In genomic region chr15:80850004-80850403, GRCm38 (mm10) we compare ENCODE assay signal across 8 mouse cellular contexts.
A peak's percentile ranks its signal among the peaks of the same experiment; 100 is the strongest.
DNase-seq lines count a peak whose midpoint lies in the region; ATAC-seq lines count a peak whose summit lies in the region.

No protein-coding gene starts in this region.

- ATAC-seq in forebrain, embryonic 15.5 days (replicated peaks), result no peak
- ATAC-seq in forebrain, embryonic 16.5 days, result no peak
- peak; percentile 34; the same call in 1 of the 2 replicates for ATAC-seq in midbrain, embryonic 12.5 days (ENCODE audit: low FRiP score, low read depth)
- ATAC-seq in midbrain, embryonic 11.5 days (ENCODE audit: low FRiP score), result no peak
- no peak for ATAC-seq in heart, embryonic 16.5 days (replicated peaks; ENCODE audit: extremely low read depth, insufficient read depth, low FRiP score)
- no peak for ATAC-seq in stomach, embryonic 15.5 days (ENCODE audit: insufficient read depth, low FRiP score, low read depth)
- no peak for ATAC-seq in intestine, embryonic 15.5 days

- DNase-seq in midbrain, embryonic 11.5 days (ENCODE audit: low spot score, missing footprints), result no peak
- no peak for DNase-seq in frontal cortex, adult 2 months (ENCODE audit: extremely low spot score in 1 of 2, low spot score in 1 of 2)

- no peaks in the 10 kb centered on the region for H3K36me3 ChIP-seq in forebrain, embryonic 15.5 days
- no peaks in the 10 kb centered on the region for H3K36me3 ChIP-seq in forebrain, embryonic 16.5 days (ENCODE audit: control insufficient read depth, insufficient read depth)
- 0 out of 2 replicates have a peak, but pooled peaks cover 4% of the 10 kb centered on the region for H3K36me3 ChIP-seq in midbrain, embryonic 12.5 days
- H3K36me3 ChIP-seq in midbrain, embryonic 11.5 days (ENCODE audit: control insufficient read depth, insufficient read depth, low read length), result no peaks in the 10 kb centered on the region
- H3K36me3 ChIP-seq in heart, embryonic 16.5 days (ENCODE audit: control insufficient read depth, insufficient read depth), result no peaks in the 10 kb centered on the region
- peaks cover 3% of the 10 kb centered on the region; the same call in 1 of the 2 replicates for H3K36me3 ChIP-seq in stomach, embryonic 15.5 days
- no peaks in the 10 kb centered on the region for H3K36me3 ChIP-seq in intestine, embryonic 15.5 days

- no peak overlapping the region for H3K4me3 ChIP-seq in forebrain, embryonic 15.5 days
- no peak overlapping the region for H3K4me3 ChIP-seq in forebrain, embryonic 16.5 days (replicated peaks; ENCODE audit: low read length)
- H3K4me3 ChIP-seq in midbrain, embryonic 12.5 days, result no peak overlapping the region
- no peak overlapping the region for H3K4me3 ChIP-seq in midbrain, embryonic 11.5 days (ENCODE audit: low read depth, low read length)
- H3K4me3 ChIP-seq in heart, embryonic 16.5 days (ENCODE audit: low read length), result no peak overlapping the region
- no peak overlapping the region for H3K4me3 ChIP-seq in stomach, embryonic 15.5 days (replicated peaks)
- H3K4me3 ChIP-seq in intestine, embryonic 15.5 days (replicated peaks), result no peak overlapping the region

- peak overlapping the region; percentile 39; the same call in 1 of the 2 replicates for H3K27ac ChIP-seq in forebrain, embryonic 15.5 days (replicated peaks)
- H3K27ac ChIP-seq in forebrain, embryonic 16.5 days (ENCODE audit: low read length), result no peak overlapping the region
- H3K27ac ChIP-seq in midbrain, embryonic 12.5 days (replicated peaks), result no peak overlapping the region; the same call in 1 of the 2 replicates
- H3K27ac ChIP-seq in midbrain, embryonic 11.5 days (ENCODE audit: low read depth, low read length), result no peak overlapping the region; the same call in 1 of the 2 replicates
- H3K27ac ChIP-seq in heart, embryonic 16.5 days (ENCODE audit: low read length), result peak overlapping the region; percentile 24
- peak overlapping the region; percentile 57 for H3K27ac ChIP-seq in stomach, embryonic 15.5 days
- no peak overlapping the region for H3K27ac ChIP-seq in intestine, embryonic 15.5 days

- peaks cover 33% of the 10 kb centered on the region for H3K4me1 ChIP-seq in forebrain, embryonic 15.5 days
- H3K4me1 ChIP-seq in forebrain, embryonic 16.5 days (replicated peaks; ENCODE audit: control insufficient read depth, insufficient read depth, low read length), result peaks cover 17% of the 10 kb centered on the region
- H3K4me1 ChIP-seq in midbrain, embryonic 12.5 days, result peaks cover 14% of the 10 kb centered on the region; the same call in 1 of the 2 replicates
- H3K4me1 ChIP-seq in midbrain, embryonic 11.5 days (ENCODE audit: control insufficient read depth, insufficient read depth, low read length), result peaks cover 9% of the 10 kb centered on the region; the same call in 1 of the 2 replicates
- H3K4me1 ChIP-seq in heart, embryonic 16.5 days (ENCODE audit: control insufficient read depth, insufficient read depth, low read length), result peaks cover 32% of the 10 kb centered on the region
- H3K4me1 ChIP-seq in stomach, embryonic 15.5 days, result 0 out of 2 replicates have a peak, but pooled peaks cover 8% of the 10 kb centered on the region
- H3K4me1 ChIP-seq in intestine, embryonic 15.5 days (replicated peaks), result no peaks in the 10 kb centered on the region; the same call in 1 of the 2 replicates

- 39% methylated on average over 8 of the region's 8 CpGs for WGBS in forebrain, embryonic 15.5 days
- 39% methylated on average over 8 of the region's 8 CpGs for WGBS in forebrain, embryonic 16.5 days
- WGBS in midbrain, embryonic 12.5 days, result 30% methylated on average over 8 of the region's 8 CpGs
- WGBS in midbrain, embryonic 11.5 days, result 28% methylated on average over 8 of the region's 8 CpGs
- 39% methylated on average over 8 of the region's 8 CpGs for WGBS in heart, embryonic 16.5 days
- WGBS in stomach, embryonic 15.5 days, result 71% methylated on average over 8 of the region's 8 CpGs
- 69% methylated on average over 8 of the region's 8 CpGs for WGBS in intestine, embryonic 15.5 days

- H3K9me3 ChIP-seq in forebrain, embryonic 15.5 days, result no peaks in the 10 kb centered on the region
- H3K9me3 ChIP-seq in forebrain, embryonic 16.5 days (ENCODE audit: control insufficient read depth, low read length), result no peaks in the 10 kb centered on the region
- H3K9me3 ChIP-seq in midbrain, embryonic 12.5 days, result no peaks in the 10 kb centered on the region
- H3K9me3 ChIP-seq in midbrain, embryonic 11.5 days (ENCODE audit: control insufficient read depth, low read length), result no peaks in the 10 kb centered on the region
- no peaks in the 10 kb centered on the region for H3K9me3 ChIP-seq in heart, embryonic 16.5 days (replicated peaks; ENCODE audit: control insufficient read depth, low read length)
- no peaks in the 10 kb centered on the region for H3K9me3 ChIP-seq in stomach, embryonic 15.5 days
- no peaks in the 10 kb centered on the region for H3K9me3 ChIP-seq in intestine, embryonic 15.5 days

- H3K4me2 ChIP-seq in forebrain, embryonic 15.5 days (replicated peaks), result no peak overlapping the region
- H3K4me2 ChIP-seq in forebrain, embryonic 16.5 days (ENCODE audit: low read length), result no peak overlapping the region
- no peak overlapping the region for H3K4me2 ChIP-seq in midbrain, embryonic 12.5 days (replicated peaks)
- no peak overlapping the region for H3K4me2 ChIP-seq in midbrain, embryonic 11.5 days
- H3K4me2 ChIP-seq in heart, embryonic 16.5 days (ENCODE audit: low read depth, low read length), result no peak overlapping the region
- H3K4me2 ChIP-seq in stomach, embryonic 15.5 days, result no peak overlapping the region
- H3K4me2 ChIP-seq in intestine, embryonic 15.5 days (replicated peaks), result no peak overlapping the region

- H3K9ac ChIP-seq in forebrain, embryonic 15.5 days (replicated peaks), result 0 out of 2 replicates have a peak overlapping the region, but pooled peaks have one; percentile 10
- no peak overlapping the region for H3K9ac ChIP-seq in forebrain, embryonic 16.5 days (replicated peaks; ENCODE audit: low read depth, low read length)
- no peak overlapping the region for H3K9ac ChIP-seq in midbrain, embryonic 12.5 days (replicated peaks)
- H3K9ac ChIP-seq in midbrain, embryonic 11.5 days (ENCODE audit: low read length), result no peak overlapping the region
- H3K9ac ChIP-seq in heart, embryonic 16.5 days (ENCODE audit: low read length), result no peak overlapping the region
- H3K9ac ChIP-seq in stomach, embryonic 15.5 days, result no peak overlapping the region
- no peak overlapping the region for H3K9ac ChIP-seq in intestine, embryonic 15.5 days

- no peaks in the 10 kb centered on the region for H3K27me3 ChIP-seq in forebrain, embryonic 15.5 days
- H3K27me3 ChIP-seq in forebrain, embryonic 16.5 days (replicated peaks; ENCODE audit: control insufficient read depth, insufficient read depth, low read length), result no peaks in the 10 kb centered on the region
- H3K27me3 ChIP-seq in midbrain, embryonic 12.5 days, result no peaks in the 10 kb centered on the region
- no peaks in the 10 kb centered on the region for H3K27me3 ChIP-seq in midbrain, embryonic 11.5 days (ENCODE audit: control insufficient read depth, insufficient read depth, low read length)
- H3K27me3 ChIP-seq in heart, embryonic 16.5 days (ENCODE audit: control insufficient read depth, insufficient read depth, low read length), result no peaks in the 10 kb centered on the region
- H3K27me3 ChIP-seq in stomach, embryonic 15.5 days (replicated peaks), result no peaks in the 10 kb centered on the region
- no peaks in the 10 kb centered on the region for H3K27me3 ChIP-seq in intestine, embryonic 15.5 days (replicated peaks)

Comparison
In these comparisons a context has a peak if more than half of its experiments do, and no peak if none do; other contexts are left out.
1. H3K27ac ChIP-seq: peak in forebrain, embryonic 15.5 days (single experiment), heart, embryonic 16.5 days (single experiment) and stomach, embryonic 15.5 days (single experiment); none in forebrain, embryonic 16.5 days (single experiment), midbrain, embryonic 12.5 days (single experiment), midbrain, embryonic 11.5 days (single experiment) and intestine, embryonic 15.5 days (single experiment).